Mouse (Mus musculus) cortical plate, adult 2 months (tissue): ENCODE results near the gene Olfr186. TPM values are rescaled to one million over a fixed set of nuclear protein-coding genes. Genes with fewer than 3 reads are reported as not detected.

Source experiments
- H3K27ac ChIP-seq: fragments of 200-500 bp; 2 replicates; pipeline ENCODE4 v1.5.1; 2012; ENCODE audit warnings: low read length, control low read depth, inconsistent platforms; ENCODE audit not compliant: insufficient read depth
- H3K4me1 ChIP-seq: fragments of 200-500 bp; 2 replicates; pipeline ENCODE4 v1.6.1; 2011; ENCODE audit warnings: low read length; ENCODE audit not compliant: control insufficient read depth, insufficient read depth
- H3K4me3 ChIP-seq: fragments of 200-500 bp; 2 replicates; pipeline ENCODE4 v1.5.1; 2011; ENCODE audit warnings: mild to moderate bottlenecking, low read length, control low read depth; ENCODE audit not compliant: insufficient read depth
- CTCF ChIP-seq: fragments of 200-500 bp; IDR thresholded peaks from 2 replicates; pipeline ENCODE4 v1.5.1; 2011; ENCODE audit warnings: mild to moderate bottlenecking, control low read depth, low read length; ENCODE audit not compliant: insufficient read depth; ENCODE audit errors: extremely low read depth
- polyA plus RNA-seq: library from polyadenylated mRNA; depleted of rRNA; stranded (reverse); fragments of >200 nt; gene quantifications from 2 replicates; pipeline ENCODE4 v1.2.3, GENCODE M21; 2012; rRNA removed

Olfr186 gene
- polyA plus RNA-seq, 1 experiment: not detected

GRCm38 (mm10) chr16:58995057-58995456 is 35.0 kb downstream of the Olfr186 start, which contains the start of gene Olfr183:
Gene Olfr183, plus strand, starts transcription at chr16:58995357.
- no peak for TF ChIP-seq CTCF

More at GRCm38 (mm10) chr16:58995057-58995456, 35.0 kb downstream of the Olfr186 start, which contains the start of gene Olfr183:
- Histone ChIP-seq H3K27ac (no peak within 1 kb of the TSS), H3K4me1 (no peaks in the 10 kb centered on the region), H3K4me3 (no peak within 1 kb of the TSS)

Other genes starting within 250 kb of the Olfr186 start
- gene Olfr173, start 230.0 kb downstream of the Olfr186 start, polyA plus RNA-seq: not detected in 2 replicates
- gene Olfr175-ps1, start 203.5 kb downstream of the Olfr186 start, polyA plus RNA-seq: not detected in 2 replicates
- gene Olfr177, start 155.5 kb downstream of the Olfr186 start, polyA plus RNA-seq: not detected in 2 replicates
- not detected in 2 replicates for gene Olfr178, start 138.2 kb downstream of the Olfr186 start, polyA plus RNA-seq
- not detected in 2 replicates for gene Olfr181, start 101.5 kb downstream of the Olfr186 start, polyA plus RNA-seq
- gene Olfr180, start 100.9 kb downstream of the Olfr186 start, polyA plus RNA-seq: not detected in 2 replicates
- 0.06 TPM in 1 of 2 replicates, not detected in the other for gene Olfr183, start 34.9 kb downstream of the Olfr186 start, polyA plus RNA-seq
- not detected in 2 replicates for gene Olfr187, start 9.5 kb upstream of the Olfr186 start, polyA plus RNA-seq
- not detected in 2 replicates for gene Olfr190, start 47.7 kb upstream of the Olfr186 start, polyA plus RNA-seq
- not detected in 2 replicates for gene Olfr191, start 59.5 kb upstream of the Olfr186 start, polyA plus RNA-seq
- not detected in 2 replicates for gene Olfr193, start 81.6 kb upstream of the Olfr186 start, polyA plus RNA-seq
- not detected in 2 replicates for gene Olfr194, start 90.8 kb upstream of the Olfr186 start, polyA plus RNA-seq
- gene Olfr195, start 116.8 kb upstream of the Olfr186 start, polyA plus RNA-seq: not detected in 2 replicates
- not detected in 2 replicates for gene Olfr196, start 140.2 kb upstream of the Olfr186 start, polyA plus RNA-seq
- not detected in 2 replicates for gene Olfr198, start 173.2 kb upstream of the Olfr186 start, polyA plus RNA-seq
- gene Olfr199, start 189.5 kb upstream of the Olfr186 start, polyA plus RNA-seq: not detected in 2 replicates
- not detected in 2 replicates for gene Olfr201, start 242.3 kb upstream of the Olfr186 start, polyA plus RNA-seq